Mouse (Mus musculus) neural tube, embryonic 14.5 days (tissue): ENCODE measurements at regions not wholly inside any gene's neighbourhood (a gene's known extent, or its start where the extent isn't known, plus 50 kb on each side); places are given as distances from the start of the nearest gene placed in this dataset.

Source experiments
- ATAC-seq: fragments of 200-750 bp; cut with Nextera tagmentation; 2 replicates; pipeline ENCODE4 v1.8.0; 2017; ENCODE audit warnings: low read depth, mild to moderate bottlenecking, moderate TSS enrichment, moderate library complexity
- H3K27ac ChIP-seq: fragments of 300-500 bp; sonication (generic); 2 replicates; pipeline ENCODE4 v1.5.1; 2014; ENCODE audit warnings: low read depth, mild to moderate bottlenecking, control low read depth, low read length, moderate library complexity, mixed read lengths
- H3K27me3 ChIP-seq: fragments of 300-500 bp; sonication (generic); 2 replicates; pipeline ENCODE4 v1.6.1; 2014; ENCODE audit warnings: low read length; ENCODE audit not compliant: control insufficient read depth, insufficient read depth
- H3K36me3 ChIP-seq: fragments of 300-500 bp; sonication (generic); 2 replicates; pipeline ENCODE4 v1.6.1; 2014; ENCODE audit warnings: low read length, mixed read lengths; ENCODE audit not compliant: control insufficient read depth, insufficient read depth
- H3K4me1 ChIP-seq: fragments of 300-500 bp; sonication (generic); 2 replicates; pipeline ENCODE4 v1.6.1; 2014; ENCODE audit warnings: low read length; ENCODE audit not compliant: control insufficient read depth, insufficient read depth
- H3K4me2 ChIP-seq: fragments of 300-500 bp; sonication (generic); 2 replicates; pipeline ENCODE4 v1.6.1; 2014; ENCODE audit warnings: mild to moderate bottlenecking, low read depth, low read length, control low read depth
- H3K4me3 ChIP-seq: fragments of 300-500 bp; sonication (generic); 2 replicates; pipeline ENCODE4 v1.5.1; 2014; ENCODE audit warnings: low read depth, low read length, control low read depth, mixed read lengths
- H3K9ac ChIP-seq: fragments of 300-500 bp; sonication (generic); replicated peaks from 2 replicates; pipeline ENCODE4 v1.6.1; 2014; ENCODE audit warnings: low read depth, mild to moderate bottlenecking, control low read depth, low read length, mixed read lengths
- H3K9me3 ChIP-seq: fragments of 300-500 bp; sonication (generic); 2 replicates; pipeline ENCODE4 v1.6.1; 2016; ENCODE audit warnings: low read length; ENCODE audit not compliant: control insufficient read depth
- WGBS: fragments of 180-500 bp; shearing (Covaris S2); extraction: QIAGEN DNeasy Blood & Tissue Kit; methylation state at CpG from one replicate; pipeline ENCODE4 v1.1.7; 2014; 5-methylcytosine and 5-hydroxymethylcytosine counted together

- H3K9ac ChIP-seq, result no peak overlapping the region
- no peaks in the 10 kb centered on the region for H3K4me1 ChIP-seq
- H3K36me3 ChIP-seq, result no peaks in the 10 kb centered on the region
- H3K4me3 ChIP-seq, result no peak overlapping the region
- H3K27me3 ChIP-seq, result no peaks in the 10 kb centered on the region
- H3K27ac ChIP-seq, result no peak overlapping the region
- 52% methylated on average over 7 of the region's 7 CpGs for WGBS
- H3K4me2 ChIP-seq, result no peak overlapping the region
- peak; percentile 21; the same call in 1 of the 2 replicates for ATAC-seq
- no peaks in the 10 kb centered on the region for H3K9me3 ChIP-seq
These were observed 74.4 kb upstream of the Raph1 start for GRCm38 (mm10) chr1:60641324-60641764.

DNA sequence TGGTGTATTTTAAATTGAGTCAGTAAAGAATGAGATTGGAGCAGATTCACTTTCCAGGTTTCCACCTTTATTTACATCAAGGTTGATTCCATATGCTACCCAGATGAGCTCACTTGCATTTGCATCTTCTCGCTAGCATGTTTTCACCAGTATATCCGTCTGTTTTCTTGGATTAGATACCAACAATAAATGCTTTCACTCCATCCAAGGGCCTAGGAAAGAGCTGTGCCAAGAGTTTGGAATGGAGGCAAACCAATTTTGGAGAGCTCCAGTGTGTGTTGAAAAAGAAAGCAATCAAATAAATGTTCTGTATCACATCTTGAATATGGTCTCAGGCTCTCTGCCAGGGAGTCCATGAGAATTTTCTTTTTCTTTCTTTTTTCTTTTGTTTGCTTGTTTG lies 72.6 kb upstream of the Raph1 start:
- Histone ChIP-seq H3K9ac (no peak overlapping the region), H3K36me3 (no peaks in the 10 kb centered on the region), H3K4me3 (no peak overlapping the region), H3K4me1 (no peaks in the 10 kb centered on the region), H3K27ac (no peak overlapping the region), H3K27me3 (no peaks in the 10 kb centered on the region), H3K9me3 (no peaks in the 10 kb centered on the region), H3K4me2 (no peak overlapping the region)
- no peak for ATAC-seq
- WGBS, result 84% methylated on average over 2 of the region's 2 CpGs

GRCm38 (mm10) chr1:60639059-60639458 lies 72.2 kb upstream of the Raph1 start:
- H3K4me1 ChIP-seq, result no peaks in the 10 kb centered on the region
- no peak overlapping the region for H3K4me3 ChIP-seq
- ATAC-seq, result no peak
- H3K9me3 ChIP-seq, result no peaks in the 10 kb centered on the region
- no peak overlapping the region for H3K9ac ChIP-seq
- H3K27me3 ChIP-seq, result no peaks in the 10 kb centered on the region
- no peaks in the 10 kb centered on the region for H3K36me3 ChIP-seq
- 70% methylated on average over 2 of the region's 2 CpGs for WGBS
- H3K4me2 ChIP-seq, result no peak overlapping the region
- no peak overlapping the region for H3K27ac ChIP-seq

- Histone ChIP-seq H3K9me3 (no peaks in the 10 kb centered on the region), H3K9ac (no peak overlapping the region), H3K4me2 (no peak overlapping the region), H3K36me3 (no peaks in the 10 kb centered on the region), H3K4me3 (no peak overlapping the region), H3K4me1 (no peaks in the 10 kb centered on the region), H3K27me3 (no peaks in the 10 kb centered on the region), H3K27ac (no peak overlapping the region)
- ATAC-seq, result no peak
- WGBS, result 81% methylated on average over 3 of the region's 3 CpGs
These were observed 70.0 kb upstream of the Raph1 start for GRCm38 (mm10) chr1:60636802-60637452.

DNA sequence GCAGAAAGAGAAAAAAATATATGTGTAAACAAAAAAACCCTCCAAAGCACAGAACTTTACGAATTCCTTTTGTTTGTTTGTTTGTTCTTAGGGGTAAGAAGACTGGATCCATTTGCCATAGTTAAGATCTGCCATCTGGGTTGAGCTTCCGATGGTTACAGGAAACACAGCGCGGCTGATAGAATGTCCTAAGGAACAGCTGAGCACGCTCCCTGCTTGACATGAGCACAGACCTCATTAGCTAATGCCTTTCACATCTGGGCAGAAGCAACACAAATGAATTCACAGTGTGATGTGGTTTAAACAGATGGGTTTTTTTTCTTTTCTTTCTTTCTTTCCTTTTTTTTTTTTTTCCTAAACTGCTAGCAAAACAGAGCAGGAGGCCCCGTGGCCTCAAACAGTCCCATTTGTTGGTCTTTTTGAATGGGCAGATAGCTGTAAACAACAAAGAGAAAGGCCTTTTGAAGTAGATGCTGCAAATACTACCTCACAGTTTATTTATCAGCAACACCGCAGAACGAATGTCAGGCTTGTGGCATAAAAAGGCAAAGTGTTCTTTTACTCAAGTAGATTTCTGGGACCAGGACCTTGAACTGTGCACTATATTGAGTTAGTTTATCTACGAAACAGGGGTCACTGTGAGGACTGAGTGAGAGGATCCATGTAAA lies 61.0 kb upstream of the Raph1 start:
- H3K27me3 ChIP-seq, result no peaks in the 10 kb centered on the region
- no peak overlapping the region for H3K27ac ChIP-seq
- no peak overlapping the region for H3K4me2 ChIP-seq
- H3K9ac ChIP-seq, result no peak overlapping the region
- ATAC-seq, result no peak
- 27% methylated on average over 9 of the region's 9 CpGs for WGBS
- H3K4me1 ChIP-seq, result 0 out of 2 replicates have a peak, but pooled peaks cover 3% of the 10 kb centered on the region
- no peak overlapping the region for H3K4me3 ChIP-seq
- H3K36me3 ChIP-seq, result no peaks in the 10 kb centered on the region
- no peaks in the 10 kb centered on the region for H3K9me3 ChIP-seq

- no peak overlapping the region for H3K4me3 ChIP-seq
- 0 out of 2 replicates have a peak, but pooled peaks cover 3% of the 10 kb centered on the region for H3K4me1 ChIP-seq
- WGBS, result 62% methylated on average over 4 of the region's 4 CpGs
- no peak overlapping the region for H3K4me2 ChIP-seq
- no peak for ATAC-seq
- H3K9me3 ChIP-seq, result no peaks in the 10 kb centered on the region
- H3K9ac ChIP-seq, result no peak overlapping the region
- H3K36me3 ChIP-seq, result no peaks in the 10 kb centered on the region
- H3K27me3 ChIP-seq, result no peaks in the 10 kb centered on the region
- H3K27ac ChIP-seq, result no peak overlapping the region
These were observed 60.5 kb upstream of the Raph1 start for GRCm38 (mm10) chr1:60627367-60627766.

GRCm38 (mm10) chr1:60625698-60626486 lies 59.0 kb upstream of the Raph1 start:
- H3K9me3 ChIP-seq, result no peaks in the 10 kb centered on the region
- H3K4me3 ChIP-seq, result no peak overlapping the region
- no peaks in the 10 kb centered on the region for H3K27me3 ChIP-seq
- H3K27ac ChIP-seq, result no peak overlapping the region
- no peak overlapping the region for H3K9ac ChIP-seq
- ATAC-seq, result peak; percentile 72
- WGBS, result 67% methylated on average over 17 of the region's 17 CpGs
- no peaks in the 10 kb centered on the region for H3K36me3 ChIP-seq
- H3K4me2 ChIP-seq, result no peak overlapping the region
- 0 out of 2 replicates have a peak, but pooled peaks cover 3% of the 10 kb centered on the region for H3K4me1 ChIP-seq

GRCm38 (mm10) chr1:60624231-60624630 lies 57.3 kb upstream of the Raph1 start:
- Histone ChIP-seq H3K4me1 (0 out of 2 replicates have a peak, but pooled peaks cover 3% of the 10 kb centered on the region), H3K36me3 (no peaks in the 10 kb centered on the region), H3K27ac (no peak overlapping the region), H3K4me2 (no peak overlapping the region), H3K9ac (no peak overlapping the region), H3K27me3 (no peaks in the 10 kb centered on the region), H3K9me3 (no peaks in the 10 kb centered on the region), H3K4me3 (no peak overlapping the region)
- no peak for ATAC-seq
- WGBS, result 93% methylated on average over 4 of the region's 4 CpGs
